Mouse (Mus musculus) neural tube, embryonic 15.5 days (tissue): Measurements from ENCODE around the gene Dennd1b. TPM values are rescaled to one million over a fixed set of nuclear protein-coding genes. Genes with fewer than 3 reads are reported as not detected.
A peak's percentile ranks its signal among the peaks of the same experiment; 100 is the strongest.

Experiments used
- ATAC-seq: fragments of 200-750 bp; cut with Nextera tagmentation; 2 replicates; pipeline ENCODE4 v1.8.0; 2017; ENCODE audit warnings: mild to moderate bottlenecking, moderate TSS enrichment, moderate library complexity; ENCODE audit not compliant: low FRiP score
- H3K27ac ChIP-seq: fragments of 300-500 bp; sonication (generic); replicated peaks from 2 replicates; pipeline ENCODE4 v1.5.1; 2015; ENCODE audit warnings: mild to moderate bottlenecking, inconsistent platforms
- H3K27me3 ChIP-seq: fragments of 300-500 bp; sonication (generic); replicated peaks from 2 replicates; pipeline ENCODE4 v1.6.1; 2015; ENCODE audit warnings: inconsistent platforms
- H3K36me3 ChIP-seq: fragments of 300-500 bp; sonication (generic); 2 replicates; pipeline ENCODE4 v1.6.1; 2015; ENCODE audit warnings: inconsistent platforms
- H3K4me1 ChIP-seq: fragments of 300-500 bp; sonication (generic); 2 replicates; pipeline ENCODE4 v1.6.1; 2015; ENCODE audit warnings: inconsistent platforms
- H3K4me2 ChIP-seq: fragments of 300-500 bp; sonication (generic); 2 replicates; pipeline ENCODE4 v1.6.1; 2015; ENCODE audit warnings: inconsistent platforms, mild to moderate bottlenecking, moderate library complexity
- H3K4me3 ChIP-seq: fragments of 300-500 bp; sonication (generic); replicated peaks from 2 replicates; pipeline ENCODE4 v1.5.1; 2015; ENCODE audit warnings: mild to moderate bottlenecking, inconsistent platforms
- H3K9ac ChIP-seq: fragments of 300-500 bp; sonication (generic); replicated peaks from 2 replicates; pipeline ENCODE4 v1.6.1; 2015; ENCODE audit warnings: mild to moderate bottlenecking, inconsistent platforms
- H3K9me3 ChIP-seq: fragments of 300-500 bp; sonication (generic); replicated peaks from 2 replicates; pipeline ENCODE4 v1.6.1; 2016; ENCODE audit warnings: inconsistent platforms
- WGBS: fragments of 180-500 bp; shearing (Covaris S2); methylation state at CpG from one replicate; pipeline ENCODE4 v1.1.7; 2015; ENCODE audit warnings: mixed read lengths; 5-methylcytosine and 5-hydroxymethylcytosine counted together
- polyA plus RNA-seq: library from polyadenylated mRNA; unstranded; fragments of >200 nt; fragmentation: Nextera tagmentation; extraction: Ambion mirVana; gene quantifications from 2 replicates; pipeline ENCODE4 v1.2.1, GENCODE M21; 2015

Gene Dennd1b
- polyA plus RNA-seq, 1 experiment from 2014 or later, result 9.1 TPM

DNA sequence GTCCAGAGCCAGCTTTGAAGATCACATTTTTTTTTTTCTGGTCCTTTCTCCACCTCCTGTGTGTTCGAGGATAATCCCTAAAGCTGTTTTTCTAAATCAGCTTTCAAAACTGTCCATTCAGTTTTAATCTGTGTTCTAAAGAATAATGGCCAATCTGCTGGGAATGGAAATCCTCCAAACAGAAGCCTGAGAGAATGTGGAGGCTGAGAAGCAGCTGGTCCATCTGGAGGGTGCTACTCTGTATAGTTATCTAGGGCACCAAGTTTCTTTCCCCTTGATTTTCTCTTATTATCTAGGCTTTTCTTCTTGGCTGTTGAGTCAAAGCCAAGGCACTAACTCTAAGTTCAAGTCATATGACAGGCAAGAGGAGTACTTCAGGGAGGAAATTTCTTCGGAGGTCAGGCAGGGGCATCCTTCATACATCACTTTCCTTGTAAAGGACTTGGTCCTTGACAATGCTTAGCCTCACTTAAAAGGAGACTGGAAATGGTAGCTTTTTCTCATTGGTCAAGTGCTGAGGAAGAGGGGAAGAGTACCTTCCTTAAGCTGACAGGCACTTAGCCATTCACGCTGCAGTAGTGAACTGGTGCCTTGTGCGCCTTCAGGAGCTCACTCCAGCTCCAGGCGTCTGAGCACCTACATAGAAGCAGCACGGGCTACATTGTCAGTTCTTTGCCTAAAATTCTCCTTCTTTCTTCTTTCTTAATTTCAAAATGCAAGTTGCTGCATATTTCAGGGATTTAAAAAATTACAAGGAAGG lies 32.6 kb downstream of the Dennd1b start:
- H3K4me3 ChIP-seq, result no peak overlapping the region
- H3K4me2 ChIP-seq, result no peak overlapping the region
- H3K9me3 ChIP-seq, result no peaks in the 10 kb centered on the region
- H3K9ac ChIP-seq, result no peak overlapping the region
- H3K4me1 ChIP-seq, result peaks cover 4% of the 10 kb centered on the region
- no peak overlapping the region for H3K27ac ChIP-seq
- no peak for ATAC-seq
- 90% methylated on average over 6 of the region's 6 CpGs for WGBS
- H3K27me3 ChIP-seq, result no peaks in the 10 kb centered on the region
- H3K36me3 ChIP-seq, result no peaks in the 10 kb centered on the region; the same call in 1 of the 2 replicates

- Histone ChIP-seq H3K36me3 (no peaks in the 10 kb centered on the region; the same call in 1 of the 2 replicates), H3K4me2 (no peak overlapping the region), H3K27ac (no peak overlapping the region), H3K27me3 (no peaks in the 10 kb centered on the region), H3K9me3 (no peaks in the 10 kb centered on the region), H3K4me1 (peaks cover 7% of the 10 kb centered on the region), H3K9ac (no peak overlapping the region), H3K4me3 (no peak overlapping the region)
- ATAC-seq, result no peak
- 94% methylated on average over 2 of the region's 2 CpGs for WGBS
Observed at GRCm38 (mm10) chr1:138996663-138997062, 33.4 kb downstream of the Dennd1b start.

GRCm38 (mm10) chr1:139000675-139001379 lies 37.6 kb downstream of the Dennd1b start:
- no peaks in the 10 kb centered on the region for H3K9me3 ChIP-seq
- peak overlapping the region; percentile 22 for H3K4me2 ChIP-seq
- no peak overlapping the region for H3K9ac ChIP-seq
- H3K27me3 ChIP-seq, result no peaks in the 10 kb centered on the region
- H3K27ac ChIP-seq, result peak overlapping the region; percentile 63; the same call in 1 of the 2 replicates
- ATAC-seq, result peak; percentile 54; the same call in 1 of the 2 replicates
- 26% methylated on average over 9 of the region's 9 CpGs for WGBS
- H3K36me3 ChIP-seq, result no peaks in the 10 kb centered on the region
- no peak overlapping the region for H3K4me3 ChIP-seq
- H3K4me1 ChIP-seq, result peaks cover 7% of the 10 kb centered on the region

DNA sequence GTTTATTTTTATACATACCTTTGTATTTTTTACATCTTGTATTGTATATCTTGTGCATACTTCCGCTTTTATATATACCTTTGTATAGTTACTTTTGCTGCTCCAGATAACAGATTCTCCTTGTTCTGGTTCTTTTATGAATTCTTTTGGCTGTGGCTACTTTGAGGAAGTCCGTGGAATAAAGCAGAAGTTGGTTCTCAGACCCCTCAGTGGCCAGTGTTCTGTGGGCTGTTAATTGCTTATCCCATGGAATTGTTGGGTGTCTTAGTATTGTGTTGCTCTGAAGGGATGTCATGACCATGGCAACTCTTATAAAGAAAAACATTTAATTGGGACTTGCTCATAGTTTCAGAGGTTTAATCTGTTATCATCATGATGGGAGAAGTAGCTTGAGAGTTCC lies 40.3 kb downstream of the Dennd1b start:
- Histone ChIP-seq H3K4me1 (peaks cover 7% of the 10 kb centered on the region), H3K9me3 (no peaks in the 10 kb centered on the region), H3K27ac (no peak overlapping the region), H3K27me3 (no peaks in the 10 kb centered on the region), H3K4me3 (no peak overlapping the region), H3K4me2 (no peak overlapping the region), H3K9ac (no peak overlapping the region), H3K36me3 (no peaks in the 10 kb centered on the region)
- 87% methylated on average over 2 of the region's 2 CpGs for WGBS
- ATAC-seq, result no peak

DNA sequence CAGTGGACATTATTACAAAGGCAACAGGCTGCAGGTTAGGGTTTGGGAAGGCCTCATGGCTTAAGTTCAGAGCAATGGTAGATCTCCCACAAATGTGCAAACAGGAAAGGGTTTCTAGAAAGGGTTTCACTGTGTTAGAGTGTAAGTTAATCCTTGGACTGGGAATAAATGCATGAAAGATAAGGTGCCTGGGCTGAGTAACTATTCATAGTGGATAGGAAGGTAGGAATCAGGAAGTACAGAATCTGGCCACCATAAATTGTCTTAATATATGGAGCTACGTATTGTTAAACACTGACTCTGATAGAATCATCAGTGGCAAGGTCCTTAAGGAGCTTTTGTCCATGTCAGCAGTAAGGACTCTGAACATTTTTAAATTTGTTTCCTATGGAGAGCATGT lies 42.8 kb downstream of the Dennd1b start:
- no peak overlapping the region for H3K4me3 ChIP-seq
- no peak for ATAC-seq
- no peak overlapping the region for H3K4me2 ChIP-seq

GRCm38 (mm10) chr1:139007475-139007874 lies 44.2 kb downstream of the Dennd1b start:
- H3K4me3 ChIP-seq, result no peak overlapping the region
- no peak overlapping the region for H3K27ac ChIP-seq
- no peak overlapping the region for H3K4me2 ChIP-seq
- H3K36me3 ChIP-seq, result no peaks in the 10 kb centered on the region
- H3K27me3 ChIP-seq, result no peaks in the 10 kb centered on the region
- H3K9me3 ChIP-seq, result no peaks in the 10 kb centered on the region
- no peaks in the 10 kb centered on the region for H3K4me1 ChIP-seq
- no peak overlapping the region for H3K9ac ChIP-seq
- 95% methylated on average over 3 of the region's 3 CpGs for WGBS
- no peak for ATAC-seq

More for the DNA sequence above, 42.8 kb downstream of the Dennd1b start:
- H3K9me3 ChIP-seq, result no peaks in the 10 kb centered on the region
- H3K27ac ChIP-seq, result no peak overlapping the region
- peaks cover 1% of the 10 kb centered on the region for H3K4me1 ChIP-seq
- H3K36me3 ChIP-seq, result no peaks in the 10 kb centered on the region
- WGBS, result 88% methylated on average over 1 of the region's 1 CpGs
- H3K9ac ChIP-seq, result no peak overlapping the region
- no peaks in the 10 kb centered on the region for H3K27me3 ChIP-seq

- Histone ChIP-seq H3K9me3 (no peaks in the 10 kb centered on the region), H3K27me3 (no peaks in the 10 kb centered on the region), H3K4me2 (no peak overlapping the region), H3K9ac (no peak overlapping the region), H3K27ac (no peak overlapping the region), H3K36me3 (no peaks in the 10 kb centered on the region), H3K4me3 (no peak overlapping the region), H3K4me1 (no peaks in the 10 kb centered on the region)
- WGBS, result 70% methylated on average over 5 of the region's 5 CpGs
- ATAC-seq, result no peak
Observed at GRCm38 (mm10) chr1:139015118-139015788, 52.0 kb downstream of the Dennd1b start.

- Histone ChIP-seq H3K4me2 (no peak overlapping the region), H3K9ac (no peak overlapping the region), H3K9me3 (no peaks in the 10 kb centered on the region), H3K4me3 (no peak overlapping the region), H3K36me3 (no peaks in the 10 kb centered on the region), H3K27me3 (no peaks in the 10 kb centered on the region), H3K4me1 (0 out of 2 replicates have a peak, but pooled peaks cover 2% of the 10 kb centered on the region), H3K27ac (no peak overlapping the region)
- WGBS, result 35% methylated on average over 7 of the region's 7 CpGs
- ATAC-seq, result peak; percentile 69
Observed at GRCm38 (mm10) chr1:139021298-139021697, 58.1 kb downstream of the Dennd1b start.

GRCm38 (mm10) chr1:139025882-139026645 lies 62.8 kb downstream of the Dennd1b start:
- no peaks in the 10 kb centered on the region for H3K27me3 ChIP-seq
- no peak for ATAC-seq
- no peak overlapping the region for H3K27ac ChIP-seq
- no peak overlapping the region for H3K4me2 ChIP-seq
- H3K9ac ChIP-seq, result no peak overlapping the region
- 76% methylated on average over 8 of the region's 8 CpGs for WGBS
- H3K4me3 ChIP-seq, result no peak overlapping the region
- H3K4me1 ChIP-seq, result no peaks in the 10 kb centered on the region
- H3K36me3 ChIP-seq, result no peaks in the 10 kb centered on the region
- no peaks in the 10 kb centered on the region for H3K9me3 ChIP-seq

DNA sequence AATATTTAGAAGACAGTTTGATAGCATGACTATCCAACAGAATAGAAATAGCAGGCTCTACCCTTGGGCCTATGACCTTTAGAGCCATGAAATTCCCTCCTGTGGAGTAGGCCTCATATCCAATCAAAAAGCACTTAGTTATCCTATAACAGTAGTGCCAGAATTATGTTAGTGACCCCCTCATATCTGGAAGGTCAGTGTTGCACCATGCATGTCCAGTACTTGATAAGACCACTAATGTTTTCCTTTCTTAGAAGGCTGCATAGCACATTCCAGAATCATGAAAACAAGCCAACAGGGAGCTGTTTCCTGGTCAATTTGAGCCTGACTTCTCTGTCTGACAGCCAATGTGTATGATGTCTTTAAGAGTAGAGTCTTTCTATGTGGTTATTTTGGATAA lies 66.3 kb downstream of the Dennd1b start:
- H3K4me3 ChIP-seq, result no peak overlapping the region
- no peaks in the 10 kb centered on the region for H3K36me3 ChIP-seq
- no peak for ATAC-seq
- H3K4me1 ChIP-seq, result no peaks in the 10 kb centered on the region
- no peak overlapping the region for H3K4me2 ChIP-seq
- no peaks in the 10 kb centered on the region for H3K27me3 ChIP-seq
- H3K9ac ChIP-seq, result no peak overlapping the region
- H3K27ac ChIP-seq, result no peak overlapping the region
- H3K9me3 ChIP-seq, result no peaks in the 10 kb centered on the region

- ATAC-seq, result no peak
- WGBS, result 97% methylated on average over 1 of the region's 1 CpGs
Observed at GRCm38 (mm10) chr1:139032411-139032810, 69.2 kb downstream of the Dennd1b start.

More at GRCm38 (mm10) chr1:139032411-139032810, 69.2 kb downstream of the Dennd1b start:
- H3K4me2 ChIP-seq, result no peak overlapping the region
- H3K27me3 ChIP-seq, result no peaks in the 10 kb centered on the region
- no peak overlapping the region for H3K27ac ChIP-seq
- H3K36me3 ChIP-seq, result no peaks in the 10 kb centered on the region
- no peaks in the 10 kb centered on the region for H3K4me1 ChIP-seq
- H3K9me3 ChIP-seq, result no peaks in the 10 kb centered on the region
- H3K4me3 ChIP-seq, result no peak overlapping the region
- H3K9ac ChIP-seq, result no peak overlapping the region
